12 mouse cellular contexts compared by ENCODE assay signal in the genomic region with DNA sequence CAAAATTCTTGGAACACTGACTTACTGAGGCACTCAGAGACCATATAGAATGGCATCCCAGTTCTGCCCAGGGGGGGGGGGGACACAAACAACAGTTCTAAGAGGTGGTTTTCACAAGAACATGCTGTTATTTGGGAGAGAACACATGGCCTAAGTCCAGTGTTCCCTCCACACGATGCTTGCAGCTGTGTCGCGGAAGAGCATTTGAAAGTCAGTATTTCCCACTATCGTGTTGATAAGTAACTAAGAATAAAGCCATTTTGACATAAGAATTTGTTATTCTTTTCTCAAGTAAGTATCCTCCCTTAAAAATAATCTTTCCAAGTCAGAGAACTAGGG.
A peak's percentile ranks its signal among the peaks of the same experiment; 100 is the strongest.
DNase-seq lines count a peak whose midpoint lies in the region; ATAC-seq and TF ChIP-seq lines count a peak whose summit lies in the region.
"Had no signal": no experiment of that assay in that cellular context is flagged by ENCODE, and none has a peak within 500 bp of the region (broad histone marks: within the 10 kb centered on the region; RNA-seq: fewer than 3 reads in every experiment).

No protein-coding gene starts in this region.

- no peak overlapping the region for H3K9ac ChIP-seq in forebrain, postnatal 0 days
- no peak overlapping the region for H3K9ac ChIP-seq in forebrain, embryonic 11.5 days (ENCODE audit: low read length)
- no peak overlapping the region for H3K9ac ChIP-seq in kidney, embryonic 15.5 days
- H3K9ac ChIP-seq in neural tube, embryonic 13.5 days: no peak overlapping the region
- H3K9ac ChIP-seq: liver, embryonic 13.5 days; midbrain, embryonic 13.5 days had no signal

- no peaks in the 10 kb centered on the region for H3K27me3 ChIP-seq in forebrain, postnatal 0 days (ENCODE audit: insufficient read depth, low read length)
- no peaks in the 10 kb centered on the region for H3K27me3 ChIP-seq in forebrain, embryonic 11.5 days (ENCODE audit: control insufficient read depth, insufficient read depth, low read length)
- no peaks in the 10 kb centered on the region for H3K27me3 ChIP-seq in kidney, embryonic 15.5 days
- no peaks in the 10 kb centered on the region for H3K27me3 ChIP-seq in neural tube, embryonic 13.5 days
- H3K27me3 ChIP-seq: liver, embryonic 13.5 days; midbrain, embryonic 13.5 days had no signal

- ATAC-seq in forebrain, postnatal 0 days: 0 out of 2 replicates have a peak, but pooled peaks have one; percentile 10
- ATAC-seq in forebrain, embryonic 11.5 days (replicated peaks; ENCODE audit: low FRiP score): no peak
- no peak for ATAC-seq in kidney, embryonic 15.5 days (replicated peaks; ENCODE audit: low FRiP score)
- ATAC-seq in neural tube, embryonic 13.5 days (ENCODE audit: low read depth): no peak
- ATAC-seq: inflammation-experienced regulatory T-cells, adult 6 months; midbrain, embryonic 13.5 days had no signal

- H3K9me3 ChIP-seq in forebrain, postnatal 0 days (ENCODE audit: low read length): no peaks in the 10 kb centered on the region
- H3K9me3 ChIP-seq in forebrain, embryonic 11.5 days (ENCODE audit: control insufficient read depth, low read length): no peaks in the 10 kb centered on the region
- H3K9me3 ChIP-seq in kidney, embryonic 15.5 days (replicated peaks): no peaks in the 10 kb centered on the region
- no peaks in the 10 kb centered on the region for H3K9me3 ChIP-seq in neural tube, embryonic 13.5 days
- H3K9me3 ChIP-seq: liver, embryonic 13.5 days; midbrain, embryonic 13.5 days had no signal

- no peak overlapping the region for H3K4me3 ChIP-seq in forebrain, postnatal 0 days (ENCODE audit: low read depth, low read length)
- no peak overlapping the region for H3K4me3 ChIP-seq in forebrain, embryonic 11.5 days (ENCODE audit: low read depth, low read length)
- H3K4me3 ChIP-seq in kidney, embryonic 15.5 days (replicated peaks): no peak overlapping the region
- no peak overlapping the region for H3K4me3 ChIP-seq in neural tube, embryonic 13.5 days
- H3K4me3 ChIP-seq: liver, embryonic 13.5 days; midbrain, embryonic 13.5 days had no signal

- WGBS in forebrain, postnatal 0 days: 56% methylated on average over 4 of the region's 4 CpGs
- 93% methylated on average over 4 of the region's 4 CpGs for WGBS in forebrain, embryonic 11.5 days
- WGBS in kidney, embryonic 15.5 days: 69% methylated on average over 4 of the region's 4 CpGs
- 86% methylated on average over 4 of the region's 4 CpGs for WGBS in neural tube, embryonic 13.5 days

- H3K36me3 ChIP-seq in forebrain, postnatal 0 days (ENCODE audit: insufficient read depth): no peaks in the 10 kb centered on the region
- H3K36me3 ChIP-seq in forebrain, embryonic 11.5 days (ENCODE audit: control insufficient read depth, insufficient read depth, low read length): no peaks in the 10 kb centered on the region
- H3K36me3 ChIP-seq in kidney, embryonic 15.5 days: no peaks in the 10 kb centered on the region
- H3K36me3 ChIP-seq in neural tube, embryonic 13.5 days: 0 out of 2 replicates have a peak, but pooled peaks cover 14% of the 10 kb centered on the region
- H3K36me3 ChIP-seq: liver, embryonic 13.5 days; midbrain, embryonic 13.5 days had no signal

- DNase-seq in forebrain, postnatal 0 days: no peak
- DNase-seq in forebrain, embryonic 11.5 days (ENCODE audit: low spot score): no peak
- no peak for DNase-seq in kidney, adult 8-10 months
- DNase-seq in neural tube, embryonic 10.5 days (ENCODE audit: extremely low spot score, low spot score): no peak
- DNase-seq in testis, postnatal 14 days (ENCODE audit: low spot score): peak; percentile 32
- DNase-seq in right cerebral cortex, postnatal 36 days (ENCODE audit: low spot score in 2 of 2): no peak
- DNase-seq: adrenal gland, adult 8-10 months; liver, embryonic 13.5 days had no signal

- no peaks in the 10 kb centered on the region for H3K4me1 ChIP-seq in forebrain, postnatal 0 days (ENCODE audit: insufficient read depth)
- no peaks in the 10 kb centered on the region for H3K4me1 ChIP-seq in forebrain, embryonic 11.5 days (replicated peaks; ENCODE audit: control insufficient read depth, insufficient read depth, low read length)
- peaks cover 3% of the 10 kb centered on the region; the same call in 1 of the 2 replicates for H3K4me1 ChIP-seq in kidney, embryonic 15.5 days
- peaks cover 4% of the 10 kb centered on the region; the same call in 1 of the 2 replicates for H3K4me1 ChIP-seq in neural tube, embryonic 13.5 days (replicated peaks)
- H3K4me1 ChIP-seq: liver, embryonic 13.5 days; midbrain, embryonic 13.5 days had no signal

- no peak overlapping the region for H3K27ac ChIP-seq in forebrain, postnatal 0 days (ENCODE audit: low read depth, low read length)
- H3K27ac ChIP-seq in forebrain, embryonic 11.5 days (ENCODE audit: low read depth, low read length): no peak overlapping the region
- H3K27ac ChIP-seq in kidney, embryonic 15.5 days: peak overlapping the region; percentile 58
- H3K27ac ChIP-seq in neural tube, embryonic 13.5 days (replicated peaks): peak overlapping the region; percentile 13; the same call in 1 of the 2 replicates
- H3K27ac ChIP-seq: liver, embryonic 13.5 days; midbrain, embryonic 13.5 days had no signal

- TF ChIP-seq CTCF in forebrain, postnatal 0 days (IDR thresholded peaks at IDR 0.05; ENCODE audit: low read depth): no peak

- H3K4me2 ChIP-seq in forebrain, postnatal 0 days (ENCODE audit: low read depth): no peak overlapping the region
- H3K4me2 ChIP-seq in forebrain, embryonic 11.5 days (ENCODE audit: low read depth, low read length, severe bottlenecking): no peak overlapping the region
- H3K4me2 ChIP-seq in kidney, embryonic 15.5 days: no peak overlapping the region
- H3K4me2 ChIP-seq in neural tube, embryonic 13.5 days: no peak overlapping the region
- H3K4me2 ChIP-seq: liver, embryonic 13.5 days; midbrain, embryonic 13.5 days had no signal

Comparison
In these comparisons a context has a peak if more than half of its experiments do, and no peak if none do; other contexts are left out.
1. H3K27ac ChIP-seq: peak in kidney, embryonic 15.5 days (single experiment) and neural tube, embryonic 13.5 days (single experiment); none in forebrain, postnatal 0 days (single experiment) and forebrain, embryonic 11.5 days (single experiment).